Mouse (Mus musculus): ENCODE measurements at regions not wholly inside any gene's neighbourhood (a gene's known extent, or its start where the extent isn't known, plus 50 kb on each side); places are given as distances from the start of the nearest gene placed in this dataset.

GRCm38 (mm10) chr14:48942882-48943281 lies 123.0 kb upstream of the Ap5m1 start:
- in situ Hi-C loops (cut with MboI, MseI) = no loop called here

- in situ Hi-C loops (cut with MboI, MseI) = no loop called here
Observed at GRCm38 (mm10) chr14:48930886-48931285, 135.0 kb upstream of the Ap5m1 start.

GRCm38 (mm10) chr14:48925870-48926269 lies 140.0 kb upstream of the Ap5m1 start:
- in situ Hi-C loops (cut with MboI, MseI) = no loop called here

- in situ Hi-C loops (cut with MboI, MseI) = loop anchor here in 1 of 2 experiments (10.0 kb wide), 2 partner anchors 525 to 1295 kb away; no protein-coding TSS in a partner anchor
Observed at GRCm38 (mm10) chr14:48909420-48909819, 156.5 kb upstream of the Ap5m1 start.

- in situ Hi-C loops (cut with MboI, MseI) = loop anchor here in 1 of 2 experiments (10.0 kb wide), 2 partner anchors 523 to 1293 kb away; no protein-coding TSS in a partner anchor
Observed at GRCm38 (mm10) chr14:48907991-48908698, 157.8 kb upstream of the Ap5m1 start.

DNA sequence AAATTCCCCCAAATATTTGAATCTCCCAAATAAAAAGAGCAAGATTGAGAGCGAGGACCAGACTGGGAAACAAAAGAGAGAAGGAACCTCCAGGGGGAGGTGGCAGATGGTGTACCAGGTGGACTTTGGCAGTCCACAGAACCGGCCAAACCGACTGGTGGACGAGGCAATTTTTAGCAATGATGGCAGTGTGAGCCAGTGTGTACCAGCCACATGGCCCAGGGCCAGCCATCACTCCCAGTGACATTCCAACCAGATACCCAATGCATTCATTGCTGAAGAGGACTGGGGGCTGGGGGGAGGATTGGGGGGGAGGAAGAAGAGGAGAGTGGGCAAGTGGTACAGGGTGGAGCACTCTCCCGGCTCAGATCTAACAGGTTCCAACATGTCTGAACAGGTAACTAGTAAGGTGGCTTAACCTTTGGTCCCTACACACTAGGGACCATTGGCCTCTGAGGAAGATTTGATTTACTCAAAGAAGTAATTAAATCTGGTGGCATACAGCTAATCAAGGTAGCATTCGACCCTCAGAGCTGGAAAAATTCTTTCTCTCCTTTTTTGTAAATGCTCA lies 158.4 kb upstream of the Ap5m1 start:
- in situ Hi-C loops (cut with MboI, MseI) = loop anchor here in 1 of 2 experiments (10.0 kb wide), 2 partner anchors 523 to 1293 kb away; no protein-coding TSS in a partner anchor

GRCm38 (mm10) chr14:48906956-48907355 lies 158.9 kb upstream of the Ap5m1 start:
- in situ Hi-C loops (cut with MboI, MseI) = loop anchor here in 1 of 2 experiments (10.0 kb wide), 2 partner anchors 522 to 1292 kb away; no protein-coding TSS in a partner anchor

- in situ Hi-C loops (cut with MboI, MseI) = loop anchor here in 1 of 2 experiments (10.0 kb wide), 2 partner anchors 520 to 1290 kb away; no protein-coding TSS in a partner anchor
Observed at GRCm38 (mm10) chr14:48904576-48904975, 161.3 kb upstream of the Ap5m1 start.

- in situ Hi-C loops (cut with MboI, MseI) = loop anchor here in 1 of 2 experiments (10.0 kb wide), 2 partner anchors 519 to 1289 kb away; no protein-coding TSS in a partner anchor
Observed at GRCm38 (mm10) chr14:48903526-48903925, 162.4 kb upstream of the Ap5m1 start.

- in situ Hi-C loops (cut with MboI, MseI) = loop anchor here in 1 of 2 experiments (10.0 kb wide), 2 partner anchors 515 to 1285 kb away; no protein-coding TSS in a partner anchor
Observed at GRCm38 (mm10) chr14:48900201-48900600, 165.7 kb upstream of the Ap5m1 start.

- in situ Hi-C loops (cut with MboI, MseI) = loop anchor here in 1 of 2 experiments (10.0 kb wide), 1 partner anchor 362 kb away; no protein-coding TSS in a partner anchor
Observed at GRCm38 (mm10) chr14:48897140-48897539, 168.8 kb upstream of the Ap5m1 start.

- in situ Hi-C loops (cut with MboI, MseI) = loop anchor here in 1 of 2 experiments (10.0 kb wide), 1 partner anchor 361 kb away; no protein-coding TSS in a partner anchor
Observed at GRCm38 (mm10) chr14:48896235-48896634, 169.7 kb upstream of the Ap5m1 start.

- in situ Hi-C loops (cut with MboI, MseI) = loop anchor here in 1 of 2 experiments (10.0 kb wide), 1 partner anchor 356 kb away; no protein-coding TSS in a partner anchor
Observed at GRCm38 (mm10) chr14:48891216-48891615, 174.7 kb upstream of the Ap5m1 start.

GRCm38 (mm10) chr14:48888954-48889353 lies 176.9 kb upstream of the Ap5m1 start:
- in situ Hi-C loops (cut with MboI, MseI) = no loop called here

DNA sequence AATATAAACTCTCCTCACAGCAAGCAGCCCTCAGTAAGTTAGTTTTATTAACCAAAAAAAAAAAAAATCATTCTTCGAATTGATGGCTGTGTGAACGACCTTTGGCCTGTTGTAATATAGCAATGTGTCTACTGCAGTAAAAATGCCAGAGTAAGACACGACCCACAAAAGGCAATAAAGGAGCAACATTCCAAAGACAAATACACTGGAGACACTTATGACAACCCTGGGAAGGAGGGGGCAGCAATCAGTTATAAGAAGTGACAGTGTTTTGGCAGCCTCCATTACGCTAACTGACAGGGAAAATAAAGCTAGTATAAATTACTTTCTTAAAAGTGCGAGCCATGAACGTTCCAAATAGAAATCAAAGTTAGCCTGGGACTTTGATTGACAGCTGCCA lies 185.9 kb upstream of the Ap5m1 start:
- in situ Hi-C loops (cut with MboI, MseI) = no loop called here

DNA sequence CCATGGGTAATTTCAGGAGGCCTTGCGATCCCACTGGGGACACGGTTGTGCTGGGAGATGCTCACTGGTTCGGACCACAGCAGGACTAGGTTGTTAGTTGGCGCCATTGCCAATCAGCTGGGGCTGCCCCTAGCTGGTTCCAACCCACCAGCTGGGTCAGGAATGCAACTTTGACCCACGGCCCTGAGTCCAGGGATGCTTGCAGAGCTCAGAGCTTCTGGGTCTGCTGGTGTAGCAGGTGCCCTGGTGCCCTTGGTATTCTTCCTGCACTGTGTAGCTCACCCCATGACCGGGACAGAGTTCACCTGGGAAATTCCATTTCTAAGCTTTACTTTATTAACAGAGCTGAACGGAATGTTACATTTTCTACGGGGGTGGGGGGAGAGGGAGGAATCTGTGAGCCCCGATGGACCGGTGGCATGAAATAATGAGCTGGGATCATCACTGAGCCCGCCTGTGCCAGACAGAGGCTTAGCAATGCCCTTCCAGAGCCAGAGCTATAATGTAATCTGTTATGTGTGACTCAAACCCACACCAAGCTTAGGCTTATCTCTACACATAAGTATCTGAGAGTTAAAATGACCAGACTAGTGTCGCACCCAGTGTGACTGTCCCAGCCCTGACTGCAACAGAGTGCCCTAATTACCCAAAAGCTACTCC lies 187.8 kb upstream of the Ap5m1 start:
- in situ Hi-C loops (cut with MboI, MseI) = no loop called here

DNA sequence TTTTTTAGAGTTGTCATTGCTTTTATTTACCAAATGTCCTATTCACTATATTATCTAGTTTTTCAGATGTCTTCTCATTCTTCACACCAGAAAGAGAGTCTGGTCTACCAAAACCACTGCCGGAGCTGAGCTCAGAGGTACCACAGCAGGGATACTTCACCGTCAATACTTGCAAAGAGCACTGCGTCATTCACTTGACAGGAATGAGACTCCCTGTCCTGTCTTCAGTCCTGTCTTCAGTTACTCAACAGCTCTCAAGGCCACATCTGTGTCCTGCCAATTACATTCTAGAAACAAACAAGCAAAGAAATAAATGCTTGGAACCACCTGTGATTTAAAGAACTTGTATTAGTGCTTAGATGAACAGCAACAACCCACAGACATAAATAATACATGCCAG lies 194.6 kb upstream of the Ap5m1 start:
- in situ Hi-C loops (cut with MboI, MseI) = no loop called here

DNA sequence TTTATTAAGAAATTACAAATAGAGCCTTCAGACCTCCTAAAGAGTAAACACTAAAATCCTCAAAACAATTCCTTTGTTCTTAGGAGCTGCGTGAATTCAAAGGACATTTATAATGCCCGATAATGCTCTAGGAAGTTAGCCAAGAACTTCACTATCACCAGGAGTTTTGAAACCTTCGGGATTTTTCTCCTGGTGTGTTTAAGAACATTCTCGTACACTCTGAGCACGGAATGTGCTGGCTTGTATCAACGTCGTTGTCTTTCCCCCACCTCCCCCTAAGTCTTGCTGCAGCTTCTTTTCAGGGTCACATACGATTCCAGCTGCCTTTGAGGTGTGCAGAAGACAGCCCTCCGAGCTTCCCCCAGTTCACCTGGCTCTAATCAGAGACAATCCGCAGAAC lies 195.9 kb upstream of the Ap5m1 start:
- in situ Hi-C loops (cut with MboI, MseI) = no loop called here

- in situ Hi-C loops (cut with MboI, MseI) = loop anchor here in 1 of 2 experiments (10.0 kb wide), 1 partner anchor 59 kb away; no protein-coding TSS in a partner anchor
Observed at GRCm38 (mm10) chr14:48855453-48855852, 181.8 kb upstream of the Otx2 start.

- in situ Hi-C loops (cut with MboI, MseI) = loop anchor here in 1 of 2 experiments (10.0 kb wide), 1 partner anchor 60 kb away; no protein-coding TSS in a partner anchor
Observed at GRCm38 (mm10) chr14:48854188-48854924, 180.7 kb upstream of the Otx2 start.

All from T-helper 17 cell (primary cell).